Mouse (Mus musculus): ENCODE measurements around the gene Fat1. TPM values are rescaled to one million over a fixed set of nuclear protein-coding genes. Genes with fewer than 3 reads are reported as not detected.
"Not testable (repeated sequence)": the region's sequence is repeated elsewhere in the genome, so short reads cannot be mapped to it uniquely, and the experiment has no call there.

Fat1 gene
- total RNA-seq, 2 experiments from 2014 or later = 28.8 to 40.0 TPM

- intact Hi-C loops (cut with DNase I) = no loop called here
- no peak for DNase-seq (ENCODE audit: low spot score in 2 of 2)
Observed at GRCm38 (mm10) chr8:45055500-45055899, 120.3 kb downstream of the Fat1 start.

- intact Hi-C loops (cut with DNase I) = no loop called here
- DNase-seq (ENCODE audit: low spot score in 2 of 2) = no peak
Observed at GRCm38 (mm10) chr8:45056810-45057209, 121.6 kb downstream of the Fat1 start.

- no peak for DNase-seq (ENCODE audit: low spot score in 2 of 2)
- intact Hi-C loops (cut with DNase I) = no loop called here
Observed at GRCm38 (mm10) chr8:45060083-45060482, 124.8 kb downstream of the Fat1 start.

GRCm38 (mm10) chr8:45062311-45062710 lies 127.1 kb downstream of the Fat1 start:
- no peak for DNase-seq (ENCODE audit: low spot score in 2 of 2)
- intact Hi-C loops (cut with DNase I) = no loop called here

- DNase-seq (ENCODE audit: low spot score in 2 of 2) = no peak
- intact Hi-C loops (cut with DNase I) = no loop called here
Observed at GRCm38 (mm10) chr8:45062982-45063924, 128.0 kb downstream of the Fat1 start.

GRCm38 (mm10) chr8:45064197-45064869 lies 129.1 kb downstream of the Fat1 start:
- intact Hi-C loops (cut with DNase I) = no loop called here
- no peak for DNase-seq (ENCODE audit: low spot score in 2 of 2)

GRCm38 (mm10) chr8:45065391-45065790 lies 130.1 kb downstream of the Fat1 start:
- DNase-seq (ENCODE audit: low spot score in 2 of 2); intact Hi-C loops (cut with DNase I): not testable (repeated sequence)

- intact Hi-C loops (cut with DNase I) = loop anchor here (1.0 kb wide), 1 partner anchor 169 kb away; no protein-coding TSS in a partner anchor
Observed at GRCm38 (mm10) chr8:45068759-45069386, 133.6 kb downstream of the Fat1 start, which contains the start of gene Mtnr1a. Mtnr1a (plus strand) TSS chr8:45069137.

GRCm38 (mm10) chr8:45070949-45071348 lies 135.7 kb downstream of the Fat1 start:
- intact Hi-C loops (cut with DNase I) = no loop called here
- no peak for DNase-seq (ENCODE audit: low spot score in 2 of 2)

More at GRCm38 (mm10) chr8:45068759-45069386, 133.6 kb downstream of the Fat1 start, which contains the start of gene Mtnr1a:
- DNase-seq (ENCODE audit: low spot score in 2 of 2) = peak; percentile 83 to 85

GRCm38 (mm10) chr8:45080850-45081249 lies 145.6 kb downstream of the Fat1 start:
- DNase-seq (ENCODE audit: low spot score in 2 of 2) = no peak
- intact Hi-C loops (cut with DNase I) = no loop called here

- intact Hi-C loops (cut with DNase I) = no loop called here
- DNase-seq (ENCODE audit: low spot score in 2 of 2) = no peak
Observed at GRCm38 (mm10) chr8:45093599-45093998, 158.4 kb downstream of the Fat1 start.

Other genes starting within 250 kb of the Fat1 start
- not detected for gene Mtnr1a, start 133.7 kb downstream of the Fat1 start, total RNA-seq (2021)